Mouse (Mus musculus): ENCODE measurements around the gene Vangl1. TPM values are rescaled to one million over a fixed set of nuclear protein-coding genes. Genes with fewer than 3 reads are reported as not detected.

The Vangl1 gene
- total RNA-seq, 1 experiment from 2014 or later = 5.4 TPM

GRCm38 (mm10) chr3:102147189-102147588, 57.3 kb downstream of the Vangl1 start:
- ATAC-seq (replicated peaks; ENCODE audit: low read depth, poor library complexity, severe bottlenecking) = no peak

DNA sequence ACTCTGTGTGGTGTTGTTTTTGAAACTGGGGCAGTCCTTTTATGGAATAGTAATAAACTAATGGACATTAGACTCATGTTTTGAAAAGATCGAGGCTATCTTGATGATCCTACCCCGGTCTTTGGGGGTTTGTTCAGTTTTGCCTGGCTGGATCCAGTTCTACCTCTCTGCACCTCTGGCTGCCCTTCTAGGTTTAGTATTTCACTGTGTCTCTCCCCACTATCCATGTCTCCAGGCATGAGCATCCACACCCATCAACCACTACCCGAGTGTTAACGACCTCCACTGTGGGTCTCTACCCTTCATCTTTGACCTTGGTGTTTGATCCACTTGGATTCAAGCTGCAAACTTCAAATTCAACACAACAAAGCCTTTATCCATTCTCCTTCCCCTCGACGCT, 58.1 kb downstream of the Vangl1 start:
- ATAC-seq (replicated peaks; ENCODE audit: low read depth, poor library complexity, severe bottlenecking) = no peak

GRCm38 (mm10) chr3:102145645-102146386, 58.7 kb downstream of the Vangl1 start:
- ATAC-seq (replicated peaks; ENCODE audit: low read depth, poor library complexity, severe bottlenecking) = no peak

- no peak for ATAC-seq (replicated peaks; ENCODE audit: low read depth, poor library complexity, severe bottlenecking)
Measured at GRCm38 (mm10) chr3:102144401-102144800, 60.1 kb downstream of the Vangl1 start.

- no peak; the same call in 1 of the 2 replicates for ATAC-seq (replicated peaks; ENCODE audit: low read depth, poor library complexity, severe bottlenecking)
Measured at GRCm38 (mm10) chr3:102143536-102143935, 61.0 kb downstream of the Vangl1 start.

GRCm38 (mm10) chr3:102142947-102143346, 61.5 kb downstream of the Vangl1 start:
- ATAC-seq (replicated peaks; ENCODE audit: low read depth, poor library complexity, severe bottlenecking) = no peak

- no peak for ATAC-seq (replicated peaks; ENCODE audit: low read depth, poor library complexity, severe bottlenecking)
Measured at GRCm38 (mm10) chr3:102141893-102142292, 62.6 kb downstream of the Vangl1 start.

- no peak for ATAC-seq (replicated peaks; ENCODE audit: low read depth, poor library complexity, severe bottlenecking)
Measured at GRCm38 (mm10) chr3:102141451-102141850, 63.0 kb downstream of the Vangl1 start.

GRCm38 (mm10) chr3:102140606-102141005, 63.9 kb downstream of the Vangl1 start:
- no peak for ATAC-seq (replicated peaks; ENCODE audit: low read depth, poor library complexity, severe bottlenecking)

- ATAC-seq (replicated peaks; ENCODE audit: low read depth, poor library complexity, severe bottlenecking) = no peak
Measured at GRCm38 (mm10) chr3:102138899-102139298, 65.6 kb downstream of the Vangl1 start.

GRCm38 (mm10) chr3:102137158-102137557, 67.3 kb downstream of the Vangl1 start:
- ATAC-seq (replicated peaks; ENCODE audit: low read depth, poor library complexity, severe bottlenecking) = no peak

DNA sequence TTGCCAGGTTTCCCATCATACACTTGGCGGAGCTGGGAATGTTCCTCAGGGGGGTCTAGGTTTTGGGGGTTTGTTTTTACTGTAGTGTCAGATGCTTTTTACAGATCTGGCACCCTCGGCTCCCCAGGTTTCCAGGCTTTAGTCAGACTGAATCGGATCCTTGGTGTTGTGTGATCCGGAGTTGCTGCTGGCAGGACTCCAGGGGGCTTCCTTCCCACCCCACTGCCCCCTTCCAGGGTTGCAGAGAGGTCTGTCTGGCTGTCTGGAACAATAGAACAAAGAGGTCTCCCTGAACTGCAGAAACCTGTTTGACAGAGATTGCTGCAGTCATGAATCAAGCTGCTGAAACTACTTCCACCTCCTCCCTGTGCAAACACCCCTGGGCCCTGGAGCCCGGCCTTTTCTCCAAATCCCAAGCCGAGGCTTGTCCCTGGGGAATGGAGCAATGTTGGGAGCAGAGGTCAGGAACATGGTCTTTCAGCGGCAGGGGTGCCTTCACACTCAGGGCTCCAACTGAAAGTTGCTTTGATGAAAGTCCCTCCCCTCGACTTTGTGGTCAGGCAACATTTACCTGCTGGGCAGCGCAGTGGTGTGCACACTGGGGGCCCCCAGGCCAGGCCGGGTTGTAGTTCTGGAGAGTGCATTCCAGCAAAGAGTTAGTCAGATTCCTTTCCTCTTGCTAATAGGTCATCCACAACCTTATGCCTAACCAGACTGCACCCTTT, 68.9 kb downstream of the Vangl1 start:
- ATAC-seq (replicated peaks; ENCODE audit: low read depth, poor library complexity, severe bottlenecking) = no peak

- no peak for ATAC-seq (replicated peaks; ENCODE audit: low read depth, poor library complexity, severe bottlenecking)
Measured at GRCm38 (mm10) chr3:102131627-102132324, 72.7 kb downstream of the Vangl1 start.

DNA sequence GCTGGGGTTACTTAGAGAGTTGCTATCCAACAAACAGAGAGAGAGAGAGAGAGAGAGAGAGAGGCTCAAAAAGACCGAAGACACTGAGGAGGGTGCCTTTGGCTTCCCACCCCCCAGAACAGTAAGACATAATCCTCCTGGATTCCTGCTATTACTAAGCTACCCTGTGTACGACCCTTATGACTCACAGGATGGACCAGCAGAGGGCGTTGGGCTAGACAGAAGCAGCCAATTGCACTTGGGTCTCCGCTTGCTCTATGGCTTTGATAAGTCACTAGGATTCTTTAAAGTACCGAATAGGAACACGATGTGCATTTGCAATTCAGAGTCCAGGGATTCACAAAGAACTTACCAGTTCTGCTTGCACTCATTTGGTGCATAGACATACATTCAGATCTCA, 74.0 kb downstream of the Vangl1 start:
- no peak for ATAC-seq (replicated peaks; ENCODE audit: low read depth, poor library complexity, severe bottlenecking)

GRCm38 (mm10) chr3:102128242-102128641, 76.3 kb downstream of the Vangl1 start:
- ATAC-seq (replicated peaks; ENCODE audit: low read depth, poor library complexity, severe bottlenecking) = no peak

GRCm38 (mm10) chr3:102127114-102127513, 77.4 kb downstream of the Vangl1 start:
- ATAC-seq (replicated peaks; ENCODE audit: low read depth, poor library complexity, severe bottlenecking) = no peak

DNA sequence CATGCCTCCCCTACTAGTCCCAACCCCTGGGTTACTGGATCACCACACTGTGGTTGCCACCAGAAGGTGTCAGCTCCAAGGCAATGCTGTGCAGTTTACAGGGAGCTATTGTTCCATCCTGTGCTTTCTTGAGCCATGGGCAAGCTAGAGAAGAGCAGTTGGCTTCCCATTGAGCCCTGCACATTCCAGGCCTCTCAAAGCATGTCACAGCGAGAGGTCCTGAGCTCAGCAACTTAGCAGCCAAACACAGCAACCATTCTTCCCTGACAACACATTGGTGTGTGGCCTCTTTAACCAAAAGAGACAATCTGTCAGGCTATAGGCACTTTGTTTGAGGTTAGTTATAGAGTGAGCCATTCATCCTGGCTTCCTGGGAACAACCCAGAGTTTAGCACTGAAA, 78.9 kb downstream of the Vangl1 start:
- no peak for ATAC-seq (replicated peaks; ENCODE audit: low read depth, poor library complexity, severe bottlenecking)

DNA sequence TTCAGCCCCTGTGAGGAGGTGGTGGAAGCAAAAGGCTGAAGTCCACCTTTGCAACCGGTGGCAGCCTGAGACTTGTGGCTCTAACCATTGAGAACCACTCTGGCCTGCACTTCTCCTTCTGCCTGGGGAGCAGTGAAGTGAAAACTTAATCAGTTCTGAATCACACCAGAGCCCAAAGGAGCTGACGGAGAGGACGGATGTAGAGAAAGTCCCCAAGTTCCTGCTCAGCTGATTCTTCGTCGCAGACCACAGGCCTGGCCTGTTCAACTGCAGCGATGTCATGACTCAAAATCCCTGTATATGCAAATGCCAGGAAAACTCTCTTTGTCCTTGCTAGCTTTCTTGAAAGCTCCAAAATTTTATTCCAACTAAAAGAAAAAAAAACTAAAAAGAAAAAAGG, 80.8 kb downstream of the Vangl1 start:
- ATAC-seq (replicated peaks; ENCODE audit: low read depth, poor library complexity, severe bottlenecking) = no peak

DNA sequence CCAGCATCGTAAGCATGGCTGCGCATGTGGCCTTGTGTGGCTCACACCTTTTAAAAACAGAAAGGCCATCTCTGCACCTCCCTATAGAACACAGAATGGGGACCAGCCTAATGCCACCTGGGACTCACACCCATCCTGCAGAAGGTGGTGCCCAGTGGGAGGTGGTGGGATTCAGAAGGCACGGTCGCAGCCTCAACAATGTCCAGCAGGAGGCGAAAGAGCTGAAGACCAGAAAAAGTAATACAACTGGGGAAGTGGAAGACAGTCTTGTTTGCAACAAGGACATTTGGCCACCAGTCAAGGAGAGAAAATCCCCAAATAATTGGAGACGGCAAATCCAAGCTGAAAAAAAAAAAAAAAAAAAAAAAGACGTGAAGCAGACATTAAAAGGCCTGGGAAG, 82.4 kb downstream of the Vangl1 start:
- ATAC-seq (replicated peaks; ENCODE audit: low read depth, poor library complexity, severe bottlenecking) = no peak

GRCm38 (mm10) chr3:102120947-102121346, 83.5 kb downstream of the Vangl1 start:
- no peak for ATAC-seq (replicated peaks; ENCODE audit: low read depth, poor library complexity, severe bottlenecking)

DNA sequence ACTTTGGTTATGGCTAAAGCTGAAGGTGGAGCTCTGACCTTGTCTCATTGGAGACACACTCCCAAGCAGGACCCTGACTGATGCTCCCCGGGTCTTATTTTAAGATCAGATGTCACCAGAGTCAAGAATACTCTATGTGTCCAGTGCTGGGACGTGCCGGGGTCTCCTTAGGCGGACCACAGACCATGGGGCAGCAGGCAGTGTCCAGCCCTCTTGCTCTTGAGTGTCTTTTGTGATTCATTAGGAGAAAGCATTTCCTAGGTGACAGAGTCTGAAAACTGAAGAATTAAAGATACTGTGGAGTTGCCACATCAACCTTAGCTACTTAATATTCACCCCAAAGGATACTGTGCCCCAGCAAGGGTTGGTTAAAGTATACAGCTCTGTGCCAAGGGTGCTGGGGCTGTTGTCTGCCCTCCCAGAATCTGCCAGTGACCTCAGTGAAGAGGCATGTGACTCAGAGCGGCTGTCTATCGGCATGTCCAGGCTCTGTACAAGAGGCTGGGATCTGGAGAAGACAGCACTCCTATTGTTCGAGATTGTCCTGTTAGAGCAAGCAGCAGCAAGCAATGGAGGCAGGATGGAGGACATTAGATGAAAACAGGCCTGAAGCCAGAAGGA, 92.4 kb downstream of the Vangl1 start:
- no peak for ATAC-seq (replicated peaks; ENCODE audit: low read depth, poor library complexity, severe bottlenecking)
